Mouse (Mus musculus) neutrophil, adult 83 days (primary cell): Measurements from ENCODE around the gene Eif2s2. TPM values are rescaled to one million over a fixed set of nuclear protein-coding genes. Genes with fewer than 3 reads are reported as not detected.

ENCODE experiments used
- total RNA-seq, 2 experiments: library from RNA; stranded (reverse); gene quantifications; one replicate each; pipeline ENCODE4 v1.2.4; 2023

The Eif2s2 gene
- 10 to 100 TPM; 40.2 to 40.6 TPM for total RNA-seq

DNA sequence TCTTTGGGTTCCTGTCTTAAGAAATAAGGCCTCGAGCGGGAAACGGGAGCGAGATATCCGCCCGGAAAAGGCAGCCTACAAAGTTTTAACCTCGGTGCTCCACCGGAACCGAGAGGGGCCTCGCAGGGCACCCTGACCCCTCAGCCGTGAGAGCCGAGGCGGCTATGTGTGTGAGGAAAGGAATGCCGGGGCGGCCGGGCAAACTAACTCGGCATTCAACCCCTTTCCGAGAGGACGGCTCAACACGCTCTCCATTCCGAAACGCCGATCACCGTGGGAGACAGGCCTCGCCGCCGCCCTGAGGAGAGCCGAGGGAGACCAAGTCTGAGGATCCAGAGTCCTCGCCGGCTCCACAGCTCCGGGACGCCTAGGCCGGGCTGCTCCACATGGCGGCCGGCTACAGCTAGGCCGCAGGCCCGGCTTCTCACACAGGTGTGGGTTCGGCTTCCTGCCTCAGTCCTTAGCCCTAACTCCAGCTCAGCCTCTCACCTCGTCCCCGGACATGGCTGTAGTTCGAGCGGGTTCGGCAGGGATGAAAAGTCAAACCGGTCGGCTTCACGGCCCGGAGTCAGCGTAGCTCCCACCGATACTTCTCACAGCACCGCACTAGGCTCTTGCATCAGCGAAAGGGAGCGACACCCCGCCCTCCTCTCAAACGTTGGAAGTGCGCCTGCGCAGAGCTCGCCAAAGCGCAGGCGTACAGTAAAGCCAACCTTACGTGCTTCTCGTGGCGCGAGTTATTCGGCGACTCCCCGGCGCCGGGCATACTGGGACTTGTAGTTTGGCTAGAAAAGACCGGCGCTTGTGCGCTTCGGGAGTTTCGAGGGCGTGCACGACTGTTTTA lies at the start of gene Eif2s2:
Gene Eif2s2 (minus strand): TSS at position 735 of the 844 bp plus-strand sequence.

Other genes with a start within 250 kb of the Eif2s2 start
- 100 to 1,000 TPM; 162 to 170 TPM for gene Chmp4b, start 241.2 kb downstream of the Eif2s2 start, total RNA-seq
- gene Gm14214, start 122.9 kb downstream of the Eif2s2 start, total RNA-seq, result not detected
- gene Raly, start 101.8 kb downstream of the Eif2s2 start, total RNA-seq, result 100 to 1,000 TPM; 178 to 179 TPM
- not detected for gene a, start 101.5 kb downstream of the Eif2s2 start, total RNA-seq
- gene Gm14226, start 125.3 kb upstream of the Eif2s2 start, total RNA-seq, result not detected
- gene Ahcy, start 181.6 kb upstream of the Eif2s2 start, total RNA-seq, result 10 to 100 TPM; 19.5 to 26.0 TPM
- gene Itch, start 240.6 kb upstream of the Eif2s2 start, total RNA-seq, result 10 to 100 TPM; 70.1 to 74.4 TPM